Mouse (Mus musculus): ENCODE data around the gene Kank1. TPM values are rescaled to one million over a fixed set of nuclear protein-coding genes. Genes with fewer than 3 reads are reported as not detected.
"Not testable (repeated sequence)": the region's sequence is repeated elsewhere in the genome, so short reads cannot be mapped to it uniquely, and the experiment has no call there.

Gene Kank1
- total and polyA plus RNA-seq, 2 experiments from 2014 or later: 6.0 to 16.6 TPM

DNA sequence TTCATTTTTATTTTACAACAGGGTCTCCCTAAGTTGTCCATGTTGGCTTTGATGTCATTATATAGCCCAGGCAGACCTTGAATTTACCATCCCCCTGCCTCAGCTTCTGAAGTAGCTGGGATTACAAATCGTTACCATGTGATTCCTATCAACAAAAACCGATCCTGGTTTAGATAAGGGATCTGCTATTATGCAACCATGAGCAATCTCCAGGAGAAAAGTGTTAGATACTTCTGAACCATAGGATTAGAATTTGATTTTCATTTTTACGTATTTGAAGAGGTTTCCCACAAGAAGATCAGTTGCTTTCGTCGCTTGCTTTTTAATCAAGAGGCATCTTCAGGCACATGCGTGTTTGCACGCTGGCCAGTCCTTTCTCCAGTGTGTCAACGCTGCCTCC lies 224.0 kb downstream of the Kank1 start:
- Histone ChIP-seq H3K36me3 (ENCODE audit: insufficient read depth, low read length) (no peaks in the 10 kb centered on the region), H3K9me3 (ENCODE audit: low read length) (no peaks in the 10 kb centered on the region), H3K4me3 (ENCODE audit: low read depth, low read length) (no peak overlapping the region), H3K4me2 (ENCODE audit: low read depth, low read length, poor library complexity, severe bottlenecking) (no peak overlapping the region), H3K4me1 (ENCODE audit: insufficient read depth, low read length) (no peaks in the 10 kb centered on the region), H3K27me3 (ENCODE audit: insufficient read depth, low read length) (no peaks in the 10 kb centered on the region), H3K9ac (replicated peaks; ENCODE audit: low read length, poor library complexity, severe bottlenecking) (no peak overlapping the region), H3K27ac (ENCODE audit: low read depth, low read length) (no peak overlapping the region)
- ATAC-seq (ENCODE audit: low FRiP score) (no peak), DNase-seq (ENCODE audit: low spot score) (no peak)
- no peak for TF ChIP-seq CTCF (IDR thresholded peaks at IDR 0.05)
- 96% methylated on average over 8 of the region's 8 CpGs for WGBS

- H3K27ac ChIP-seq (ENCODE audit: low read depth, low read length): no peak overlapping the region
- H3K4me1 ChIP-seq (ENCODE audit: insufficient read depth, low read length): no peaks in the 10 kb centered on the region
- WGBS: 54% methylated on average over 20 of the region's 20 CpGs
- no peak overlapping the region for H3K4me3 ChIP-seq (ENCODE audit: low read depth, low read length)
- H3K9ac ChIP-seq (replicated peaks; ENCODE audit: low read length, poor library complexity, severe bottlenecking): no peak overlapping the region
- H3K36me3 ChIP-seq (ENCODE audit: insufficient read depth, low read length): no peaks in the 10 kb centered on the region
- TF ChIP-seq CTCF (IDR thresholded peaks at IDR 0.05): no peak
- no peaks in the 10 kb centered on the region for H3K9me3 ChIP-seq (ENCODE audit: low read length)
- ATAC-seq (ENCODE audit: low FRiP score) (no peak; the same call in 1 of the 2 replicates), DNase-seq (ENCODE audit: low spot score) (peak; percentile 37)
- H3K4me2 ChIP-seq (ENCODE audit: low read depth, low read length, poor library complexity, severe bottlenecking): peak overlapping the region; percentile 18; the same call in 1 of the 2 replicates
- H3K27me3 ChIP-seq (ENCODE audit: insufficient read depth, low read length): no peaks in the 10 kb centered on the region
Measured at GRCm38 (mm10) chr19:25461553-25462320, 225.0 kb downstream of the Kank1 start.

GRCm38 (mm10) chr19:25475806-25476205 lies 239.0 kb downstream of the Kank1 start:
- not testable (repeated sequence) for H3K27me3 ChIP-seq (ENCODE audit: insufficient read depth, low read length); H3K4me1 ChIP-seq (ENCODE audit: insufficient read depth, low read length); ATAC-seq (ENCODE audit: low FRiP score); H3K4me2 ChIP-seq (ENCODE audit: low read depth, low read length, poor library complexity, severe bottlenecking); DNase-seq (ENCODE audit: low spot score); H3K9me3 ChIP-seq (ENCODE audit: low read length); H3K4me3 ChIP-seq (ENCODE audit: low read depth, low read length); H3K9ac ChIP-seq (replicated peaks; ENCODE audit: low read length, poor library complexity, severe bottlenecking); H3K36me3 ChIP-seq (ENCODE audit: insufficient read depth, low read length); H3K27ac ChIP-seq (ENCODE audit: low read depth, low read length)
- WGBS: 61% methylated on average over 4 of the region's 4 CpGs
- peak; percentile 45 for TF ChIP-seq CTCF (IDR thresholded peaks at IDR 0.05)

- Histone ChIP-seq H3K9me3 (ENCODE audit: low read length) (no peaks in the 10 kb centered on the region), H3K27me3 (ENCODE audit: insufficient read depth, low read length) (no peaks in the 10 kb centered on the region), H3K9ac (replicated peaks; ENCODE audit: low read length, poor library complexity, severe bottlenecking) (no peak overlapping the region), H3K4me2 (ENCODE audit: low read depth, low read length, poor library complexity, severe bottlenecking) (no peak overlapping the region), H3K4me3 (ENCODE audit: low read depth, low read length) (no peak overlapping the region), H3K4me1 (ENCODE audit: insufficient read depth, low read length) (no peaks in the 10 kb centered on the region), H3K27ac (ENCODE audit: low read depth, low read length) (no peak overlapping the region), H3K36me3 (ENCODE audit: insufficient read depth, low read length) (no peaks in the 10 kb centered on the region)
- TF ChIP-seq CTCF (IDR thresholded peaks at IDR 0.05): no peak
- DNase-seq (ENCODE audit: low spot score) (no peak), ATAC-seq (ENCODE audit: low FRiP score) (no peak)
- 53% methylated on average over 5 of the region's 5 CpGs for WGBS
Measured at GRCm38 (mm10) chr19:25479152-25479669, 242.4 kb downstream of the Kank1 start.

DNA sequence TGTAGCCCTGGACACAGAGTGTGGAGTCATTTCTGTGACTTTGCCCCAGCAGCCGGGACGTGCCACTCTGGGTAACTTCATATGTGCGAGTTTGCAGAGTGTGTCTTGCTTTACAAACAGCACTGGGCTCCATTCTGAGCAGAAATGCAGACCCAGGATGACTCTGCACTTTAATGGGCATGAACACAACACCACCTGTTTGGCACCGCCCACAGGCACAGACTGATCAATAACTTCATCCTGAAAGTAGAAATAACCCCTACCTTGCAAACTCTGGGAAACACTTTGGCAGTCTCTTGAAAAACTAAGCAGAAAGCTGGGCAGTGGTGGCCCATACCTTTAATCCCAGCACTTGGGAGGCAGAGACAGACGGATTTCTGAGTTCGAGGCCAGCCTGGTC lies 244.0 kb downstream of the Kank1 start:
- no peaks in the 10 kb centered on the region for H3K4me1 ChIP-seq (ENCODE audit: insufficient read depth, low read length)
- ATAC-seq (ENCODE audit: low FRiP score) (no peak), DNase-seq (ENCODE audit: low spot score) (no peak)
- H3K36me3 ChIP-seq (ENCODE audit: insufficient read depth, low read length): no peaks in the 10 kb centered on the region
- H3K4me3 ChIP-seq (ENCODE audit: low read depth, low read length): no peak overlapping the region
- no peak for TF ChIP-seq CTCF (IDR thresholded peaks at IDR 0.05)
- 93% methylated on average over 6 of the region's 6 CpGs for WGBS
- H3K4me2 ChIP-seq (ENCODE audit: low read depth, low read length, poor library complexity, severe bottlenecking): no peak overlapping the region
- H3K9me3 ChIP-seq (ENCODE audit: low read length): no peaks in the 10 kb centered on the region
- H3K27ac ChIP-seq (ENCODE audit: low read depth, low read length): no peak overlapping the region
- no peaks in the 10 kb centered on the region for H3K27me3 ChIP-seq (ENCODE audit: insufficient read depth, low read length)
- no peak overlapping the region for H3K9ac ChIP-seq (replicated peaks; ENCODE audit: low read length, poor library complexity, severe bottlenecking)

Other genes with a start within 250 kb of the Kank1 start
- gene Dock8, start 237.4 kb upstream of the Kank1 start, total RNA-seq (2014; rRNA removed): 0.44 and 0.71 TPM in 2 replicates
- gene Dock8, start 237.4 kb upstream of the Kank1 start, polyA plus RNA-seq (2015; fragmentation: Nextera tagmentation; extraction: Ambion mirVana): 0.47 and 0.77 TPM in 2 replicates